Mouse (Mus musculus): ENCODE results near the gene Gm49366.
"Not testable (repeated sequence)": the region's sequence is repeated elsewhere in the genome, so short reads cannot be mapped to it uniquely, and the experiment has no call there.

The Gm49366 gene

DNA sequence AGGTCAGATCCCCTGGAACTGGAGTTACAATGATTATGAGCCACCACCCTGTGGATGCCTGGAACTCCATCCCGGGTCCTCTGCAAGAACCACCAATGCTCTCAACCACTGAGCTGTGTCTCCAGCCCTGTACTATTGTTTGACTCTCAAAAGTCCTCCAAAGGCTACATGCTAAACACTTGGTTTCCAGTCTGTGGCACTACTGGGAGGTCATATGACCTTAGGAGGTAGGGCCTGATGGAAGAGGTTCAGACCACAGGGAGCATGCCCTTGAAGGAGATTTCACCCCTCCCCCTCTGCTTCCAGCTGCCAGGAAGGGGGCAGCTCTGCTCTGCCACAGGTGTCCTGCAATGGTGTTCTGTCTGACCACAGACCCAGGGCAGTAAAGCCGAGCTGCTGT lies 5.4 kb upstream of the Gm49366 start:
- not testable (repeated sequence) for DNase-seq

DNA sequence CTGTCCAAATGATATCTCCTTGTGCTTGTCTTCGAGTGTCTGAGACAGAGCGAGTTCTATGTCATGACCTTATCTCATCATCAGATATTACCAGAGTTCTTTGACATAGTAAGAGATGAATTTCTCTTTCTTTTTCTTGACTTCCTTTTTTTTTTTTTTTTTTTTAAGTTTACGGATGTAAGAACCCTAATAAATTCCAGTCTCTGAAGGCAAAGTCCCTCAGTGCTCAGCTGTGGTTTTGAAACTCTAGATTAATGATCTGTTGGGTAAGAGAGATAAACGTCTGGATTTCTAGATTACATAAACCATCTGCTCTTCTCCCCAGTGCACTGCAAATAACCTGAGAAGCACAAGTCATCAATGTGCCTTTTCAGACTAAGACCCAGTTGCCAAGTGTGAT lies 4.6 kb upstream of the Gm49366 start:
- DNase-seq, result no peak

DNA sequence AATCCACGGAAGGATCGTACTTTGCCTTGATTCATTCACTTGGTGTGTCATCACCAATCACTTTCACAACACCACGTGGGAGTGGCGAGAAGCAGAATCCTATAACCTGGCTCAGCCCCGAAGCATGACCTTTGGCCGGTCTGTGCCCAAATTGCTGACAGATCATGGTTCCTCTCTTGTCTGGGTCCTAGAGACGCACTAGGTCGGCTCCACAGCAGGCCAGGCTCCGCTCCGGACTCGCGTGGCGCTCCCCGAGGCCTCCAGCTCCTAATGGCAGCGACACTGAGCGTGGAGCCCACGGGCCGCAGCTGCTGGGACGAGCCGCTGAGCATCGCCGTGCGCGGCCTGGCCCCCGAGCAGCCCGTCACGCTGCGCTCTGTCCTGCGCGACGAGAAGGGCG lies 494 bp upstream of the Gm49366 start, which contains the start of gene Acot4:
Gene Acot4 (plus strand): TSS at position 139 of the 400 bp plus-strand sequence.
- DNase-seq, result not testable (repeated sequence)

DNA sequence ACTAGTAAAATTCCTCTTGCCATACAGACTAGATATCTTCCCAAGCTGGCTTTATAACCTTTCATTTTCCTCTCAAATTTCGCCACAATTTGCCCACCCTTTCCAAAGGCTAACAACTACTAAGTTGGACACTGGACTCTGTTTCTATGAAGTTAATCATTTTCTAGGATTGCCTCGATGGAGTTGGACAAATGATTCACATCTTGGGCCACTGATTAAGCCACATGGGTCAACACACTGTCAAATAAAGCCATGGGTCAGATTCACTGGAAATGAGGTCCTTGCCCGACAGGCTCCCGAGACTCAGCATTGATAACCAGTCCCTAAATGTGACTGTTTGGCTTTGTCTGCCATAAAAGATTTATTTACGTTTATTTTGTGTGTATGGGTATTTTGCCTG lies 3.5 kb downstream of the Gm49366 start:
- DNase-seq, result no peak

DNA sequence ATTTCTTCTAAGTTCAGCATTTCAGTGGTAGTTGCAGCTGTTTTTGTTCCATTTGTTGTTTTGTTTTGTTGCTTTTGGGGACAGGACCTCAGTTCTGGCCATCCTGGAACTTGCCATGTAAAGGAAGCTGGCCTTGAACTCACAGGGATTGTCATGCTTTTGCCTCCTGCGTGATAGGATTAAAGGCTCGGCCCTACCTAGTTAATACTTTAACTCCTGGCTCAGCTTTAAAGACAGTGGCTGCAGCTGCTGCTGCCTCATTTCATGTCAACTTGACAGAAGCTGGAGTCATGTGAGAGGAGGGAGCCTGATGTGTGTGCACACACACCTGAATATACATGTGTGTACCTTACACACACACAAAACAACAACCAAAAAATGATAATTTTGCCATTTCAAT lies 5.3 kb downstream of the Gm49366 start:
- DNase-seq, result no peak

DNA sequence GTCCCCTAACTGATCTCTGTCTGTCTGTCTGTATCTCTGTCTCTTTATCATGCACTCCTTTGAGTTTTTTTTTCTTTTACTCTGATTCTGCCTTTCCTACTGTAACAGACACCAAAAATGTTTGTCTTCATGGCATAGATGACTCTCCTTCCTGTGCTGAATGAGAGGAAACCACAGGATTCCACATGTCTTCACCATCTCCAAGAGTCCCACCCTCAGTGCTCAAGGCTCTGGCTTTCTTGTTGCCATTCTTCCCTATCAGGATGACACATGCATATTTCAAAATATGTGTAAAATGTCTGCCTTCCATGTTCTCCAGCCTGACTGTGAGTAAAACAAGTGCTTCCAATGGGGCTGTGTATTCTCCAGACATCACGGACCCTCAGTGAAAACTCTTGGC lies 8.2 kb downstream of the Gm49366 start:
- DNase-seq, result no peak

DNA sequence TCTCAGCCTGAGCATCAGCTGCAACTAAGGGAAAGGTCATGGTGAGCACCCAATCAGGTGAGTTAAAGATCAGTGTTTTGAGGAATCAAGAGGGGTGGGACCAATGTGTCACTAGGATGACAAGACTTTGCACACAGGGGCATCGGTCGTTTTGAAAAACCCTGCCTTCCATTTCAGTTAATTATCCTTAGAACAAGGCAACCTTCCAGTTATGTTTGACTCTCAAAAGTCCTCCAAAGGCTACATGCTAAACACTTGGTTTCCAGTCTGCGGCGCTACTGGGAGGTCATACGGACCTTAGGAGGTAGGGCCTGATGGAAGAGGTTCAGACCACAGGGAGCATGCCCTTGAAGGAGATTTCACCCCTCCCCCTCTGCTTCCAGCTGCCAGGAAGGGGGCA lies 12.0 kb downstream of the Gm49366 start:
- DNase-seq, result not testable (repeated sequence)

DNA sequence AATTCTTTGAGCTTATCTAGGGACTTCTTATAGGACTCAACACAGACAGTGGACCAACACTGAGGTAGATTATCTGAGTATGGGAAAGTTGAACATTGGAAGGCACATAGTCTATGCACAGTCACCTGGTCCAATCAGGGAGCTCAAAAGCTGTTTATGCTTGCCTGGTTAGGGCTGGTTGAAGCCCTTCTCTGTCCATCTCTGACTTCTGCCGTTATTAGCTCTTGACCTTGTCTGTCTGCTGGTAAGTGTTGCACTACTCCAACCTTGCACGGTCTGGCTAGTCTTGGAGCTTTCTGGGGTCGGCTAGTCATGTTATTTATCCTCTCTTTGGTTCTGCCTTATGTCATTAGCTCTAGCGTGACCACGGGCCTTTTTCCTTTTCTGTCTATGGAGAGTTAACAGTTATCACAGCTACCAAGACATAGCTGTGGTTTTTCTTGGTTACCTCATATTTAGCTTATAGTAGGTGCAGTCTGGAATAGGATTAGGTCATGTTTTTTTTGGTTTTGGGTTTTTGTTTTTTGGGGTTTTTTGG lies 13.3 kb downstream of the Gm49366 start, which contains the start of gene Acot3:
Gene Acot3 (plus strand): TSS at position 208 of the 538 bp plus-strand sequence.
- no peak for DNase-seq

DNA sequence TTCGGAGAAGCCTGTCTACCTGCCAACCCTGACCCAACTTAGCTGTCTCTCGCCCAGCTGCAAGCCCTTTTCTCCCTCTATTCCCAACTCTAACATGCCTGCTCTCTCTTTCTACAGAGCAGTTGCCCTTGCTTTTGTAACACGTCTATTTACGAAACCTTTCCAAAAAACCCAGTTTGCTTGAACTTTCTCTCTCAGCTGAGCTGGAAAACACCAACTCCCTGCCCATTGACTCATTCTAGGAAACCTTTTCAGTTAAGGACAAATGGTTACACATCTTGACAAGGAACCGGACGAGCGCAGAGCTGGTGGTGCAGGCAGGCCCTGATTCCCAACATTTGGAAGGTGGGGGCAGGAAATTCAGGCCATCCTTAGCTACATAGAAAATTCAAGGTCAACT lies 13.9 kb downstream of the Gm49366 start:
- no peak for DNase-seq

DNA sequence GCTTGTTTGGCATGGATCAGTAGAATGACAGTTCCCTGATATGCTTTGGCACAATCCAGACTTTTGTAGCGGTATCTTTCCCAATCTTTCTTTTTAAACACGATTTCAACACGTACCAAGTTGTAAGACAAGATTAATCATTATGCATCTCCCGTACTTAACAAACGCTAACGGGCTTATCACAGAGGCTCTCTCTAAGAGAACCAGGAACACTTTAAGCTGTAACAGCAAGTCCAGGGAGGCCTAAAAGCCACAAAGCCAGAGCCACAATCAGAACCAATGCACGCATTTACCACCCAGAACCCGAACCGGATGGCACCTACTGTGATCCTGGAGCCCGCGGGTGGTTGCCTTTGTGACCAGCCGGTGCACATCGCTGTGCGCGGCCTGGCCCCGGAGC lies 14.4 kb downstream of the Gm49366 start:
- no peak for DNase-seq

DNA sequence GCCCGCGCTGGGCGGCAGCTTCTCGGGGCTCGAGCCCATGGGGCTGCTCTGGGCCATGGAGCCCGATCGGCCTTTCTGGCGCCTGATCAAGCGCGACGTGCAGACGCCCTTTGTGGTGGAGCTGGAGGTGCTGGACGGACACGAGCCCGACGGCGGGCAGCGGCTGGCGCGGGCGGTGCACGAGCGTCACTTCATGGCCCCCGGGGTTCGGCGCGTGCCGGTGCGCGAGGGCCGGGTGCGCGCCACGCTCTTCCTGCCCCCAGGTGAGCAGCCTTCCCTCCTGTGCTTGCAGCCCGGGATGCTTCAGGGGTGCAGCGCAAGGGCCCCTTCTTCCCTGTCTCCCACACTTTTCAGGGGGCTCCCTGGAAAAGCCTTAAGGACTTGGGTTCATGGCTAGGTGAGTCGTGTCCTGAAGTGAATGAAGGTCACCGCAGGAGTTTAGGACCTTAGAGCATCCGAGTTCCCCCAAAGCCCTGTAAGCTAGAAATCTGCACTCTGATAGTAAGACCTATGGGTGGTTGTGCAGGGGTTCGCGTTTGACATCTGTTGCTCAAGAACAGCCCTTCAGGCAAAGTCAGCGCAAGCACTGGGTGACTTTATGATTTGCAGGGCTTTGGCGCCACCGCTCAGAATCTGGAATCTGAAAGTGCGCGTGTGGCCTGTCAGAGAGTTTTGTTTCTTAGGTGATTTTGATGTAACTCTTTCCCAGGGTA lies 15.1 kb downstream of the Gm49366 start:
- no peak for DNase-seq

DNA sequence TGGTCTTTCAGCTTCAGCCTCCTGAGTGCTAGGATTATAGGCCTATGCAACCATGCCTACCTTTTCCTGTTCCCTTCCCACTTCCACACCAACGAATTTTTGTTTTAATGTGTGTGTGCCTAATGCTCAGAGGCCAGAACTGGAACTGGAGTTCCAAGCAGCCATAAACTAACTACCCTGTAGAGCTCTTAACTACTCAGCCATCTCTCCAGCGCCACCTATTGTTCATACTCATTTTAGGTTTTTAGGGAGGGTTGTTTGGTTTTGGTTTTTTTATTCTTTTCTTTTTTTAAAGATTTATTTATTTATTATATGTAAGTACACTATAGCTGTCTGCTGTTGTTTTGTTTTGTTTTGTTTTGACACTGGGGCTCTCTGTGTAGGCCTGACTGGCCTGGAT lies 22.2 kb downstream of the Gm49366 start:
- DNase-seq, result no peak

DNA sequence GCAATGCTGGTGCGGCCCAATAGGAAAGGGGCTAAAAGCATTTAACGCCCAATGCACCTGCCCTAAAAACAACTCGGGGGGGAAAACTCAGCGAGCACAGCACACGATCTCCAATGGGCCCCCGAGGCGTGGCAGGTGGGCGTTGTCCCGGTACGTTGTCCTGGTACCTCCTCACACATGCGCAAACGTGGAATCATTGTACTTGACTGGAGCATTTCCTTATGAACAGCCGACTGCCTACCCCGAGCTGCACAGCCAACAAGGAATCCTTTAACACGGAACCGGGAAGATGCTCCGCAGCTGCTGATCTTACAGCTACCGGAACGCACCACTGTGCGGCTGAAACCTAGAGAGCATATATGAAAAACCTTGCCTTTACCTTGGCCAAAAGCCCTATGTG lies 23.6 kb downstream of the Gm49366 start:
- no peak for DNase-seq

DNA sequence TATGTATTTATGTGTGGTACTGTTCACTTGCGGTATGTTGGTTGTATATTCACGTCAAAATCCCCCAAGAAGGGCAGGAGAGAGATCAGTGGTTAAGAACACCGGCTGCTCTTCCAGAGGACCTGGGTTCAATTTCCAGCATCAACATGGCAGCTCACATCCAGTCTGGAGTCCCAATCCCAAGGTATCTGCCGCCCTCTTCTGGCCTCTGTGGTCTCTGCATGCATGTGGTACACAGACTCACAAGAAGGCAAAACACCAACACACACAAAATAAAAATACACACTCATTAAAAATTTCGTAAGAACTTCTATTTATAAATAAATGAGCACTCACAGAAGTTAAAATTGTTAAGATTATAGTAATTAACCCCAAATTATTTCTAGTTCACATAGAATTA lies 24.5 kb downstream of the Gm49366 start:
- DNase-seq, result no peak

DNA sequence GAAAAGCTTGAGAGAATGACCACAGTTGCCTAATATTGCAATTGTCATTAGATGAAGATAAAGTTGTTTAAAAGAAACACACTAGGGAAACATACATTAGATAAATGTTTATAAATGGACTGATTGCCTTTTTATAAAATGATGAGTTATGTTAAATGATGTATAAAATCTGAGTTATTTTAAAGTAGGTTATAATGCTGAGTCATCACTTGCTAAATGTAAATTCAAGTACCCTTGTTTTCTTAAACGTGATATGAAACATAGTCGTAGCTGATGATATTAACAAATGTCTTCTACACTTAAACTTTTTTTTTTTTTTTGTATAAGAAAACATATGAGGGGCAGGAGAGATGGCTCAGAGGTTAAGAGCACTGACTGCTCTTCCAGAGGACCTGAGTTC lies 25.1 kb downstream of the Gm49366 start:
- no peak for DNase-seq

DNA sequence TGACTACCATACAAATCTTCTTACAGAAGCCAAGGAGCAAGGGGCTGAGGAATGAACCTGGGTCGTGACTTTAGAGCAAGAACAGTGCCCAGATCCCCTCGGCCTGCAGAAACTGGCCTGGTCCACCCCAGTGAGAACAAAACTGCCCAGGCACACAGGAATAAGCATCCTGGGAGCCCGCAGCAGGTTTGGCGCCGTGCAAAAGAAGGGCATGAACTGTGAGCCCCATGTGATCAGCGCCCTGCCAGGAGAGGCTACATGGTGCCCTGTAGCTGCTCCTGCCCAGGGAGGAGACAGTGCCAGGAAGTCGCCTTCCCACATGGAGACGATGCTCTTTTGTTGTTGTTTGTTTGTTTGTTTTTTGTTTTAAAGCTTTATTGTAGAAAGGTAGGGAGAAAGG lies 25.9 kb downstream of the Gm49366 start:
- DNase-seq, result no peak

DNA sequence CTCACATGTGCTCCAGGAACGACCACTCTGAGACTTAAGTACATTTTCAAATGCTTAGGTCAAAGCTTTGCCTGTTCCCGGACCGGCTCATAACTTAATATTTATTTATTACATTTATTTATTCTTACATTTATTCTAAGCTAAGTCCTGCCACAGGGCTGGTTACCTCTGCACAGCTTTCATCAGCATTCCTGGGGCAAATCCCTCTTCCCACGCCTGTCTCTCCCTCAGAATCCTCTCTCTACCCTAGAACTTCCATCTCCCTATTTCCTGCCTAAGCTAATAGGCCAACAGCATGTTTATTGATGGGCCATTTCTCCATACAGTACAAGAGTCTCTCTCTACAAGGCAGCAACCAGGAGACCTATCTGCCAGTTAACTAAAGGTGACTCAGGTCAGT lies 29.0 kb downstream of the Gm49366 start:
- DNase-seq, result no peak

DNA sequence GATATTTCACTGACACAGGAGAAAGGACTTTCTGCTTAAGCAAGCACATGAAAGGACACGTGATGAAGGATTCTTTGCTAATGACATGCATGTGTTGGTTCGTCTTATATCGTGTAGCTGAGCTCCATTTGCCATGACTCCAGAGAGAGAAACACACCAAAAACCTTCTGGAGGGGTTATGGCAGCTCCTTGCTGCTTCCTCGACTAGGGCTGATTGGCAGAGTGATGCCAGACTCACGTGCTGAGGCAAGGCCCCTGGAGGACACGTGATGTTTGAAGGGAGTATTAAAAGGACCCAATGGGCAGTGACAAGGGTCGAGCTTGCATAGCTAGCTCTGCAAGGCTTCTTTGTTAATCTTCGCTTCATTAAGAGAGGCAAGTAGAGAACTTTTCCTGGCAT lies 29.6 kb downstream of the Gm49366 start:
- DNase-seq, result no peak

DNA sequence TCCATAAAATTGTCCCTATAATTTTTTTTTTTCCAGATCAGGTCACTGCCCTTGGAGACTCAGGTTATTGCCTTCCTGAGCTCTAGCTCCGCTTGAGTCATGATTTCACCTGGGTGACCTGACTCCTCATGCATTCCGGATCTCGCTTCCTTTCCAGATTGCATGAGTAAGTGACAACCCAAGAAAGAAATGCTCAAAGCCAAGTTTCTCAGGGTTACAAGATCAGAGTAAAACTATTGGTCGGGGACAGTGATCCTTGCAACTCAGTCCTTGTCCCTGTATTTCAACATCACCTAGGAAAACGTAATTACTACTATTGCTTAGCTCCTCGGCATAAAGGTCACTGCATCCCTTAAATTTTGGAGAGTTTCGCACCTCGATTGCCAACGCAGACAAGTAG lies 30.3 kb downstream of the Gm49366 start, which contains the start of gene Acot5:
Gene Acot5 (plus strand): TSS at position 340 of the 400 bp plus-strand sequence.
- no peak for DNase-seq

DNA sequence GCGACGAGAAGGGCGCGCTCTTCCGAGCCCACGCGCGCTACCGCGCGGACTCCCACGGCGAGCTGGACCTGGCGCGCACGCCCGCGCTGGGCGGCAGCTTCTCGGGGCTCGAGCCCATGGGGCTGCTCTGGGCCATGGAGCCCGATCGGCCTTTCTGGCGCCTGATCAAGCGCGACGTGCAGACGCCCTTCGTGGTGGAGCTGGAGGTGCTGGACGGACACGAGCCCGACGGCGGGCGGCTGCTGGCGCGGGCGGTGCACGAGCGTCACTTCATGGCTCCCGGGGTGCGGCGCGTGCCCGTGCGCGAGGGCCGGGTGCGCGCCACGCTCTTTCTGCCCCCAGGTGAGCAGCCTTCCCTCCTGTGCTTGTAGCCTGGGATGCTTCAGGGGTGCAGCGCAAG lies 30.8 kb downstream of the Gm49366 start:
- DNase-seq, result peak; percentile 18

DNA sequence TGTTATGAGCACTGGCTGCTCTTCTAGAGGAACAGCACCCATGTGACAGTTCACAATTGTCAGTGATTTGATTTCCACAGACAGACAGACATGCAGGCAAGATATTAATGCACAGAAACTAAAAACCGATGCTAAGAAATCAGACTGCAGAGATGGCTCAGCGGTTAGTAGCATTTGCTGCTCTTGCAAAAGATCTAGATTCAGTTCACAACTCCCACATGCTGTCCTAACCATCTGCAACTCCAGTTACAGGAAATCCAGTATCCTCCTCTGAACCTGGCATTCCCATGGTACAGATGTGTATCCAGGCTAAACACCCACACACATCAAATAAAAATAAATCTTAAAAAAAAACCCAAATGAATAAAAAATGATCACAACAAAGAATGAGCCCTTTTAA lies 33.0 kb downstream of the Gm49366 start:
- DNase-seq, result peak; percentile 84

DNA sequence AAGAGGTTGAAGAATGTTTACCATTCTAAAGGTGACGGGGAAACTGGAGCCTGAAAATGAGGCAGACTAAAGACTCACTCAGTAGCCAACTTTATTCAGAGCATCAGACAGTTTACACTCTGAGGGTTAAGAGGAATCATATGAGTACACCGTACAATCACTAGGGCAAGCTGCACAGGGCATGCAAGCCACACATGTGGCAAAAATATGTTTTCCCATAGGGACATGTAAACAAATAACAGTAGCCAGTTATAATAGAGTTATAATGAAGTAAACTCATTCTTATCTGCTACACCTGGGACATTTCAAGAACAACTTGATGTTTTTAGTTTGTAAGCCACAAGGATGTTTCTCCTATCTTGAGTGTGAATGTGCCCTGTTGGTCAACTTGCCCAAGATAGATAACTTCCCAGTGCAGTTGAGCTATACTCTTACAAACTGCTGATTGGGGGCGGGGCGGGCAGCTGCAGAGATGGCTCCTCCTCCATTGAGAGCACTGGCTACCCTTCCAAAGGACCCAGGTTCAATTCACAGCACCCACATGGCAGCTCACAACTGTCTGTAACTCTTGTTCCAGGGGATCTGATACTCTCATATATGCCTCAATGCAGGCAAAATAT lies 38.7 kb downstream of the Gm49366 start:
- no peak for DNase-seq

DNA sequence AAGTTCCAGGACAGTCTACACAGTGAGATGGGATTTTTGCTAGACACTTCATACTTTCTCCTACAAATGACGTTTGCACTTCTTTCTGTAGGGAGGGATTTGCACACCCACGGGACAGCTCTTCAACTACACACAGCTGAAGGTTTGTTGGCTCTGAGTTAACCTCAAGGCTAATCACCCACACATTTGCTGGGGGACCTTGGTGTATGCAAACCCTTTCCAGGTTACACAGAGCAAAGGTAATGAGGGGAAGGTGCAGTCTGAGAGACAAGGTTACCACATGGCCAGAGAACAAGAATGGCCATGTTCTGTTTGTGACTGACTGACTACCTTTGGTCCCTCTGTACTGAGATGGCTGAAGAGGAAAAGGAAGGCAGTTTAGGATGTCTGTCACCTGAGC lies 45.1 kb downstream of the Gm49366 start:
- DNase-seq, result no peak

DNA sequence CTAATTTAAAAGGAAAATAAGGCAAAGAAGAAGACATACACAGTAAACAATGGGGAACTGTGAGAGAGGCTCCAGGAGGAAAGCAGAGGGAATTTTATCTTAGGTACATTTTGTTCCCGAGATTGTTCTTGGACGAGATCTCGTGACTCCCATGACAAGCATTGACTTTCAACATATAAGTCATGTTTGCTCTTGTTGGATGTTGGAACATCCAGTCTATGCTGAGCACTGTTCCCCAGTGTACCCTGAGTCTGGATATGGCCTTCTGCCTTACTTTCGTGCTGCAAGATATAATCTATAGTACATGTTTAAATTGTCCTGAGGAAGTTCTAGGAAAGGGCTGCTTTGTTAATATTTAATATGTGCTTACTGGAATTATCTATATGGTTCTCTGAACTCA lies 45.8 kb downstream of the Gm49366 start:
- DNase-seq, result no peak
